Mouse (Mus musculus): ENCODE measurements around the gene Bach2.

Gene Bach2

GRCm38 (mm10) chr4:32401459-32401858 is 162.9 kb downstream of the Bach2 start:
- no peak for DNase-seq

GRCm38 (mm10) chr4:32403506-32403905 is 164.9 kb downstream of the Bach2 start:
- no peak for DNase-seq

- DNase-seq, result no peak
Observed at GRCm38 (mm10) chr4:32405149-32405882, 166.7 kb downstream of the Bach2 start.

GRCm38 (mm10) chr4:32405985-32406384 is 167.4 kb downstream of the Bach2 start:
- no peak for DNase-seq

- DNase-seq, result no peak
Observed at GRCm38 (mm10) chr4:32408535-32408934, 169.9 kb downstream of the Bach2 start.

GRCm38 (mm10) chr4:32409116-32409880 is 170.7 kb downstream of the Bach2 start:
- no peak for DNase-seq

- DNase-seq, result no peak
Observed at GRCm38 (mm10) chr4:32413063-32413462, 174.5 kb downstream of the Bach2 start.

- DNase-seq, result no peak
Observed at GRCm38 (mm10) chr4:32413505-32413904, 174.9 kb downstream of the Bach2 start.

- no peak for DNase-seq
Observed at GRCm38 (mm10) chr4:32414959-32415358, 176.4 kb downstream of the Bach2 start.

GRCm38 (mm10) chr4:32417939-32418338 is 179.3 kb downstream of the Bach2 start:
- no peak for DNase-seq

- DNase-seq, result no peak
Observed at GRCm38 (mm10) chr4:32421570-32421969, 183.0 kb downstream of the Bach2 start.

GRCm38 (mm10) chr4:32422427-32422826 is 183.8 kb downstream of the Bach2 start:
- DNase-seq, result no peak

- no peak for DNase-seq
Observed at GRCm38 (mm10) chr4:32423667-32424066, 185.1 kb downstream of the Bach2 start.

- DNase-seq, result no peak
Observed at GRCm38 (mm10) chr4:32424434-32424833, 185.8 kb downstream of the Bach2 start.

GRCm38 (mm10) chr4:32425060-32425459 is 186.5 kb downstream of the Bach2 start:
- DNase-seq, result no peak

GRCm38 (mm10) chr4:32425641-32426040 is 187.0 kb downstream of the Bach2 start:
- DNase-seq, result no peak

GRCm38 (mm10) chr4:32426779-32427577 is 188.4 kb downstream of the Bach2 start:
- no peak for DNase-seq

GRCm38 (mm10) chr4:32428738-32429137 is 190.1 kb downstream of the Bach2 start:
- DNase-seq, result peak in 1 of 2 experiments; percentile 2

GRCm38 (mm10) chr4:32430136-32430535 is 191.5 kb downstream of the Bach2 start:
- DNase-seq, result no peak

GRCm38 (mm10) chr4:32430981-32431380 is 192.4 kb downstream of the Bach2 start:
- DNase-seq, result peak in 1 of 2 experiments; percentile 1

GRCm38 (mm10) chr4:32432271-32432781 is 193.7 kb downstream of the Bach2 start:
- DNase-seq, result no peak

GRCm38 (mm10) chr4:32432945-32433344 is 194.3 kb downstream of the Bach2 start:
- DNase-seq, result no peak

- no peak for DNase-seq
Observed at GRCm38 (mm10) chr4:32434612-32435011, 196.0 kb downstream of the Bach2 start.
